Mouse (Mus musculus) CH12F3 (cell line): ENCODE data around the gene Ffar1.

Experiments used
- in situ Hi-C: fragments of 300-500 bp; cut with MboI; formaldehyde crosslinking; loops from 2 replicates; pipeline ENCODE4 v1.14.3; 2020; ENCODE audit warnings: low sequenced_read_pairs

Ffar1 gene

GRCm38 (mm10) chr7:30861464-30861863 lies at the start of gene Ffar1:
Gene Ffar1, minus strand, starts transcription at chr7:30861564.
- in situ Hi-C loops: no loop called here

GRCm38 (mm10) chr7:30909773-30910172 lies 48.4 kb upstream of the Ffar1 start:
- in situ Hi-C loops: no loop called here

GRCm38 (mm10) chr7:30908992-30909431 lies 47.6 kb upstream of the Ffar1 start:
- in situ Hi-C loops: no loop called here

- in situ Hi-C loops: no loop called here
Observed at GRCm38 (mm10) chr7:30908277-30908991, 47.1 kb upstream of the Ffar1 start.

- in situ Hi-C loops: no loop called here
Observed at GRCm38 (mm10) chr7:30904042-30904441, 42.7 kb upstream of the Ffar1 start.

GRCm38 (mm10) chr7:30895217-30895616 lies 33.9 kb upstream of the Ffar1 start:
- in situ Hi-C loops: no loop called here

GRCm38 (mm10) chr7:30892515-30892914 lies 31.2 kb upstream of the Ffar1 start:
- in situ Hi-C loops: no loop called here

GRCm38 (mm10) chr7:30891746-30892145 lies 30.4 kb upstream of the Ffar1 start:
- in situ Hi-C loops: no loop called here

- in situ Hi-C loops: no loop called here
Observed at GRCm38 (mm10) chr7:30890681-30891080, 29.3 kb upstream of the Ffar1 start.

- in situ Hi-C loops: no loop called here
Observed at GRCm38 (mm10) chr7:30888786-30889185, 27.4 kb upstream of the Ffar1 start.

- in situ Hi-C loops: no loop called here
Observed at GRCm38 (mm10) chr7:30887568-30888188, 26.3 kb upstream of the Ffar1 start.

GRCm38 (mm10) chr7:30886852-30887251 lies 25.5 kb upstream of the Ffar1 start:
- in situ Hi-C loops: no loop called here

- in situ Hi-C loops: no loop called here
Observed at GRCm38 (mm10) chr7:30884047-30884446, 22.7 kb upstream of the Ffar1 start.

- in situ Hi-C loops: no loop called here
Observed at GRCm38 (mm10) chr7:30881367-30881766, 20.0 kb upstream of the Ffar1 start.

- in situ Hi-C loops: no loop called here
Observed at GRCm38 (mm10) chr7:30880176-30880575, 18.8 kb upstream of the Ffar1 start, which contains the start of gene Cd22. Gene Cd22, minus strand, starts transcription at chr7:30880342.

- in situ Hi-C loops: no loop called here
Observed at GRCm38 (mm10) chr7:30878950-30879349, 17.6 kb upstream of the Ffar1 start.

GRCm38 (mm10) chr7:30873083-30873482 lies 11.7 kb upstream of the Ffar1 start:
- in situ Hi-C loops: no loop called here

- in situ Hi-C loops: no loop called here
Observed at GRCm38 (mm10) chr7:30863386-30863785, 2.0 kb upstream of the Ffar1 start.

GRCm38 (mm10) chr7:30859635-30860402 lies 1.5 kb downstream of the Ffar1 start:
- in situ Hi-C loops: no loop called here

GRCm38 (mm10) chr7:30859290-30859634 lies 2.1 kb downstream of the Ffar1 start:
- in situ Hi-C loops: no loop called here

- in situ Hi-C loops: no loop called here
Observed at GRCm38 (mm10) chr7:30857746-30858145, 3.6 kb downstream of the Ffar1 start.

- in situ Hi-C loops: no loop called here
Observed at GRCm38 (mm10) chr7:30856078-30856477, 5.3 kb downstream of the Ffar1 start, which contains the start of gene Ffar3. Gene Ffar3, minus strand, starts transcription at chr7:30856178.
